Mouse (Mus musculus): ENCODE results near the gene Ndufs1.

- TF ChIP-seq POLR2A (IDR thresholded peaks at IDR 0.05; ENCODE audit: insufficient read depth, low read depth, low read length) (no peak), CTCF (IDR thresholded peaks at IDR 0.05; ENCODE audit: insufficient read depth, low read depth, low read length) (no peak)
These were observed 3.5 kb upstream of the Ndufs1 start for GRCm38 (mm10) chr1:63180122-63180521.
